Mouse (Mus musculus) hindbrain, embryonic 10.5 days (tissue): Measurements from ENCODE around the gene Hspe1. TPM values are rescaled to one million over a fixed set of nuclear protein-coding genes. Genes with fewer than 3 reads are reported as not detected.

Source experiments
- DNase-seq: peaks from one replicate; pipeline ENCODE4 v3.0.0-alpha.2; 2017; ENCODE audit warnings: low spot score
- H3K27ac ChIP-seq: fragments of 300-500 bp; sonication (generic); 2 replicates; pipeline ENCODE4 v1.5.1; 2016; ENCODE audit warnings: mild to moderate bottlenecking, moderate library complexity
- H3K27me3 ChIP-seq: fragments of 300-500 bp; sonication (generic); 2 replicates; pipeline ENCODE4 v1.6.1; 2016; ENCODE audit warnings: mild to moderate bottlenecking; ENCODE audit not compliant: poor library complexity, insufficient read depth, severe bottlenecking
- H3K36me3 ChIP-seq: fragments of 300-500 bp; sonication (generic); 2 replicates; pipeline ENCODE4 v1.6.1; 2016; ENCODE audit warnings: mild to moderate bottlenecking, moderate library complexity
- H3K4me1 ChIP-seq: fragments of 300-500 bp; sonication (generic); replicated peaks from 2 replicates; pipeline ENCODE4 v1.6.1; 2016; ENCODE audit warnings: mild to moderate bottlenecking
- H3K4me3 ChIP-seq: fragments of 300-500 bp; sonication (generic); 2 replicates; pipeline ENCODE4 v1.5.1; 2016; ENCODE audit warnings: mild to moderate bottlenecking, moderate library complexity
- H3K9me3 ChIP-seq: fragments of 300-500 bp; sonication (generic); 2 replicates; pipeline ENCODE4 v1.6.1; 2016; ENCODE audit warnings: mild to moderate bottlenecking, moderate library complexity
- WGBS: fragments of 180-500 bp; shearing (Covaris S2); methylation state at CpG from one replicate; pipeline ENCODE4 v1.1.7; 2016; 5-methylcytosine and 5-hydroxymethylcytosine counted together
- polyA plus RNA-seq: library from polyadenylated mRNA; unstranded; fragments of >200 nt; fragmentation: Nextera tagmentation; extraction: Ambion mirVana; gene quantifications from 2 replicates; pipeline ENCODE4 v1.2.1, GENCODE M21; 2016

The Hspe1 gene
- polyA plus RNA-seq, 1 experiment from 2014 or later = 452 TPM

DNA sequence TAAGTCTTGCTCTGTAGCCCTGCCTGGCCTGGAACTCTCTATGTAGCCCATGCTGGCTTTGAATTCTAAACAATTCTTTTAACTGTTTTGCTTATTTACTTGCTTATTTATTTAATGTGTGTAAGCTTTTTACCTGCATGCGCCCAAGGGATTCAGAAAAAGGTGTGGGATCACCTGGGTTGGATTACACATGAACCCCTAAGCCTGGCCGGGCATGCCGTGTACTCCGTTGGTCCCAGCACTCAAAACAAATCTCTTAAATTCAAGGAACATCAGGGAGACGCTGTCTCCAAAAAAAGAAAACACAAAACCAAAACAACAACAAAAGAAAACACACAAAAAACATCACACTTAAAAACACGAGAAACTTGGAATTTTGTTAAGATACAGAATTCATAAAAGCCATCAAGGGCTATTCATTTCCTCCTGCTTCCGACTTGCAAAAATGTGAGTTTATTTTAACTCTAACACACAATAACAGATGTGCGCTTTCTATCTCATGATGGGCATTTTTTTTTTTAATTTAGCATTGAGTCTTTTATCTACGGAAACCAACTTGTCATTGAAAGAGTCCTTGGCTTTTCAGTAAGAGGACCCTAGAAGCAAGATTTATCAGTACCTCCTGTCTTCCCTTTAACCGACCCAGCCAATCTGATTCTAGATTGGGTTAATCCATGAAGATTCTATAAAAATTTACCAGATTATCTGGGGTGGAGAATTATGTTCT is 42.4 kb downstream of the Hspe1 start:
- Histone ChIP-seq H3K27me3 (no peaks in the 10 kb centered on the region), H3K4me1 (peaks cover 26% of the 10 kb centered on the region), H3K9me3 (no peaks in the 10 kb centered on the region), H3K4me3 (peak overlapping the region; percentile 89), H3K27ac (peak overlapping the region; percentile 99), H3K36me3 (peaks cover 16% of the 10 kb centered on the region)
- WGBS = 75% methylated on average over 10 of the region's 10 CpGs
- DNase-seq = no peak

GRCm38 (mm10) chr1:55130943-55131401 is 43.0 kb downstream of the Hspe1 start, which contains the start of gene Mob4:
TSS of gene Mob4 (plus strand) at chr1:55131231.
- WGBS = under 1% methylated on average over 41 of the region's 42 CpGs
- Histone ChIP-seq H3K27me3 (no peaks in the 10 kb centered on the region), H3K4me1 (peaks cover 26% of the 10 kb centered on the region), H3K36me3 (peaks cover 22% of the 10 kb centered on the region), H3K4me3 (peak within 1 kb of the TSS; percentile 89), H3K27ac (peak within 1 kb of the TSS; percentile 99), H3K9me3 (no peaks in the 10 kb centered on the region)
- peak; percentile 94 for DNase-seq

- Histone ChIP-seq H3K27ac (peak overlapping the region; percentile 99), H3K27me3 (no peaks in the 10 kb centered on the region), H3K4me1 (peaks cover 26% of the 10 kb centered on the region), H3K4me3 (peak overlapping the region; percentile 89), H3K36me3 (peaks cover 23% of the 10 kb centered on the region), H3K9me3 (no peaks in the 10 kb centered on the region)
- no peak for DNase-seq
- WGBS = under 1% methylated on average over 46 of the region's 47 CpGs
Measured at GRCm38 (mm10) chr1:55131424-55132014, 43.6 kb downstream of the Hspe1 start.

DNA sequence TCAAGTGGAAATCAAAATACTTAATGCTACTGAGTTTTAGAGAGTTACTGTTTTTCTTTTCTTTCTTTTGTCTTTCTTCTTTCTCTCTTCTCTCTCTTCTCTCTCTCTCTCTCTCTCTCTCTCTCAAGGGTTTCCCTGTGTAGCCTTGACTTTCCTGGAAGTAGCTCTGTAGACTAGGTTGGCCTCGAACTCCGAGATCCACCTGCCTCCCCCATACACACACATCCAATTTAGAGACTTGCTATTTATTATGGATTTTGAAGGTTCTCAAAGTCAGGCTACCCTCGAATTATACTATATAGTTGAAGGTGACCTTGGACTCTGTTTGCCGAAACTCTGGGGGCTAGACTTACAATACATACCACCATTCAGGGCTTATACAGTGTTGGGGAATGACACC is 44.4 kb downstream of the Hspe1 start:
- peak overlapping the region; percentile 89 for H3K4me3 ChIP-seq
- peaks cover 26% of the 10 kb centered on the region for H3K4me1 ChIP-seq
- WGBS = 86% methylated on average over 4 of the region's 4 CpGs
- peaks cover 28% of the 10 kb centered on the region for H3K36me3 ChIP-seq
- no peaks in the 10 kb centered on the region for H3K9me3 ChIP-seq
- no peak for DNase-seq
- no peaks in the 10 kb centered on the region for H3K27me3 ChIP-seq
- peak overlapping the region; percentile 99; the same call in 1 of the 2 replicates for H3K27ac ChIP-seq

- WGBS = 81% methylated on average over 2 of the region's 2 CpGs
- H3K27me3 ChIP-seq = no peaks in the 10 kb centered on the region
Measured at GRCm38 (mm10) chr1:55133173-55133572, 45.2 kb downstream of the Hspe1 start.

DNA sequence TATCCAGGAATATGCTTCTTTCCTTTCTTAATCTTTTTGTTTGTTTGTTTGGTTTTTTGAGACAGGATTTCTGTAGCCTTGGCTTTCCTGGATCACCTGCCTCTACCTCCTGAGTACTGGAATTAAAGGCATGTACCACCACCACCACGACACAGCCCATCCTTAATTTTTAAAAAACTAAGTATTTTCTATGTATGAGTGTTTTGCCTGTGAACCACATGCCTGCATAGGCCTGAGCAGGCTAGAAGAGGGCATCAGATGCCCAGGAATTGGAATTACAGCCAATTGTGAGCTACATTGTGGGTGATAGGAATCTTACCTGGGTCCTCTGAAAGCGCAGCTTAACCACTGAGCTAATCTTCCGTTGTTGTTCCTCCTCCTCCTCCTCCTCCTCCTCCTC is 46.4 kb downstream of the Hspe1 start:
- Histone ChIP-seq H3K27ac (no peak overlapping the region), H3K4me3 (no peak overlapping the region), H3K9me3 (no peaks in the 10 kb centered on the region), H3K36me3 (peaks cover 45% of the 10 kb centered on the region), H3K27me3 (no peaks in the 10 kb centered on the region), H3K4me1 (peaks cover 26% of the 10 kb centered on the region)
- 95% methylated on average over 3 of the region's 3 CpGs for WGBS
- DNase-seq = no peak

More at GRCm38 (mm10) chr1:55133173-55133572, 45.2 kb downstream of the Hspe1 start:
- Histone ChIP-seq H3K27ac (no peak overlapping the region), H3K9me3 (no peaks in the 10 kb centered on the region), H3K4me1 (peaks cover 26% of the 10 kb centered on the region), H3K4me3 (no peak overlapping the region), H3K36me3 (peaks cover 36% of the 10 kb centered on the region)
- DNase-seq = no peak

GRCm38 (mm10) chr1:55135846-55136245 is 47.9 kb downstream of the Hspe1 start:
- Histone ChIP-seq H3K36me3 (peaks cover 60% of the 10 kb centered on the region), H3K9me3 (no peaks in the 10 kb centered on the region), H3K4me1 (peaks cover 22% of the 10 kb centered on the region), H3K27ac (no peak overlapping the region), H3K27me3 (no peaks in the 10 kb centered on the region), H3K4me3 (no peak overlapping the region)
- 90% methylated on average over 1 of the region's 1 CpGs for WGBS
- no peak for DNase-seq

Other genes with a start within 250 kb of the Hspe1 start
- gene Ankrd44, start 161.7 kb upstream of the Hspe1 start, polyA plus RNA-seq = 11.0 and 11.9 TPM in 2 replicates
- gene Sf3b1, start 60.7 kb upstream of the Hspe1 start, polyA plus RNA-seq = 206 and 272 TPM in 2 replicates
- 26.4 and 29.3 TPM in 2 replicates for gene Coq10b, start 35.4 kb upstream of the Hspe1 start, polyA plus RNA-seq
- 325 and 525 TPM in 2 replicates for gene Hspd1, start 111 bp downstream of the Hspe1 start, polyA plus RNA-seq
- 117 and 138 TPM in 2 replicates for gene Mob4, start 43.1 kb downstream of the Hspe1 start, polyA plus RNA-seq
- 7.3 and 8.5 TPM in 2 replicates for gene Rftn2, start 138.7 kb downstream of the Hspe1 start, polyA plus RNA-seq
- 2.7 and 3.2 TPM in 2 replicates for gene Mars2, start 149.0 kb downstream of the Hspe1 start, polyA plus RNA-seq